Mouse (Mus musculus): ENCODE results near the gene Chrm3. TPM values are rescaled to one million over a fixed set of nuclear protein-coding genes. Genes with fewer than 3 reads are reported as not detected.

Chrm3 gene
- polyA plus RNA-seq, 2 experiments, result 0.98 to 1.8 TPM

GRCm38 (mm10) chr13:9881930-9882329 lies 478.7 kb downstream of the Chrm3 start:
- no peaks in the 10 kb centered on the region for H3K36me3 ChIP-seq (ENCODE audit: control insufficient read depth, insufficient read depth, low read length)
- H3K9me3 ChIP-seq (ENCODE audit: control insufficient read depth, low read length), result no peaks in the 10 kb centered on the region
- ATAC-seq (ENCODE audit: low FRiP score, low read depth) (no peak), DNase-seq (ENCODE audit: low spot score) (no peak)
- H3K27me3 ChIP-seq (ENCODE audit: control insufficient read depth, insufficient read depth, low read length), result no peaks in the 10 kb centered on the region
- TF ChIP-seq POLR2A (IDR thresholded peaks at IDR 0.05; ENCODE audit: borderline replicate concordance, extremely low read depth, insufficient read depth, insufficient read length), result no peak
- H3K4me2 ChIP-seq (replicated peaks; ENCODE audit: low read depth, low read length, severe bottlenecking), result no peak overlapping the region
- no peak overlapping the region for H3K9ac ChIP-seq (ENCODE audit: low read depth, low read length, severe bottlenecking)
- no peaks in the 10 kb centered on the region for H3K4me1 ChIP-seq (ENCODE audit: control insufficient read depth, insufficient read depth, low read length)
- no peak overlapping the region for H3K4me3 ChIP-seq (replicated peaks; ENCODE audit: low read length)
- no peak overlapping the region for H3K27ac ChIP-seq (replicated peaks; ENCODE audit: low read depth, low read length)
- 50% methylated on average over 4 of the region's 4 CpGs for WGBS

GRCm38 (mm10) chr13:9880401-9880800 lies 480.2 kb downstream of the Chrm3 start:
- Histone ChIP-seq H3K4me1 (ENCODE audit: control insufficient read depth, insufficient read depth, low read length) (no peaks in the 10 kb centered on the region), H3K27ac (replicated peaks; ENCODE audit: low read depth, low read length) (no peak overlapping the region), H3K4me2 (replicated peaks; ENCODE audit: low read depth, low read length, severe bottlenecking) (no peak overlapping the region), H3K9ac (ENCODE audit: low read depth, low read length, severe bottlenecking) (no peak overlapping the region), H3K36me3 (ENCODE audit: control insufficient read depth, insufficient read depth, low read length) (no peaks in the 10 kb centered on the region), H3K4me3 (replicated peaks; ENCODE audit: low read length) (no peak overlapping the region), H3K27me3 (ENCODE audit: control insufficient read depth, insufficient read depth, low read length) (no peaks in the 10 kb centered on the region), H3K9me3 (ENCODE audit: control insufficient read depth, low read length) (no peaks in the 10 kb centered on the region)
- WGBS, result 82% methylated on average over 4 of the region's 4 CpGs
- no peak for TF ChIP-seq POLR2A (IDR thresholded peaks at IDR 0.05; ENCODE audit: borderline replicate concordance, extremely low read depth, insufficient read depth, insufficient read length)
- ATAC-seq (ENCODE audit: low FRiP score, low read depth) (no peak), DNase-seq (ENCODE audit: low spot score) (no peak)

DNA sequence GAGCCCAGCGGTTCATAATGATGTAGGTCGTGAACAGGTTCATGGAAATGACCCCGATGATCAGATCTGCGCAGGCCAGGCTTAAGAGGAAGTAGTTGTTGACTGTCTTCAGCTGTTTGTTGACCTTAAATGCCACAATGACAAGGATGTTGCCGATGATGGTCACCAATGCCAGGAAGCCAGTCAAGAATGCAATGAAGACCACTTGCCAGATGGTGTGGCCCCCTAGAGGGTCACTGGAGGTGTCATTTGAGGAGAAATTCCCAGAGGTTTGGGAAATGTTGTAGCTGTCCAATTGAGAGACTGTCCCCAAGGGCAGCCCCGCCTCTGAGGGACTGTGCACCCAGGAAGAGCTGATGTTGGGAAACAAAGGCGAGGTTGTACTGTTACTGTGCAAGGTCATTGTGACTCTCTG lies 482.0 kb downstream of the Chrm3 start:
- H3K4me2 ChIP-seq (replicated peaks; ENCODE audit: low read depth, low read length, severe bottlenecking), result no peak overlapping the region
- ATAC-seq (ENCODE audit: low FRiP score, low read depth), result no peak
- no peak overlapping the region for H3K4me3 ChIP-seq (replicated peaks; ENCODE audit: low read length)
- no peaks in the 10 kb centered on the region for H3K36me3 ChIP-seq (ENCODE audit: control insufficient read depth, insufficient read depth, low read length)
- H3K27me3 ChIP-seq (ENCODE audit: control insufficient read depth, insufficient read depth, low read length), result no peaks in the 10 kb centered on the region
- no peak for TF ChIP-seq POLR2A (IDR thresholded peaks at IDR 0.05; ENCODE audit: borderline replicate concordance, extremely low read depth, insufficient read depth, insufficient read length)
- H3K9ac ChIP-seq (ENCODE audit: low read depth, low read length, severe bottlenecking), result no peak overlapping the region
- no peaks in the 10 kb centered on the region for H3K9me3 ChIP-seq (ENCODE audit: control insufficient read depth, low read length)
- 86% methylated on average over 7 of the region's 7 CpGs for WGBS
- no peak overlapping the region for H3K27ac ChIP-seq (replicated peaks; ENCODE audit: low read depth, low read length)
- DNase-seq (ENCODE audit: low spot score), result no peak
- no peaks in the 10 kb centered on the region for H3K4me1 ChIP-seq (ENCODE audit: control insufficient read depth, insufficient read depth, low read length)

- 82% methylated on average over 3 of the region's 3 CpGs for WGBS
- Histone ChIP-seq H3K9ac (ENCODE audit: low read depth, low read length, severe bottlenecking) (no peak overlapping the region), H3K27ac (replicated peaks; ENCODE audit: low read depth, low read length) (no peak overlapping the region), H3K4me3 (replicated peaks; ENCODE audit: low read length) (no peak overlapping the region), H3K27me3 (ENCODE audit: control insufficient read depth, insufficient read depth, low read length) (no peaks in the 10 kb centered on the region), H3K4me1 (ENCODE audit: control insufficient read depth, insufficient read depth, low read length) (no peaks in the 10 kb centered on the region), H3K4me2 (replicated peaks; ENCODE audit: low read depth, low read length, severe bottlenecking) (no peak overlapping the region), H3K9me3 (ENCODE audit: control insufficient read depth, low read length) (no peaks in the 10 kb centered on the region), H3K36me3 (ENCODE audit: control insufficient read depth, insufficient read depth, low read length) (no peaks in the 10 kb centered on the region)
- ATAC-seq (ENCODE audit: low FRiP score, low read depth) (no peak), DNase-seq (ENCODE audit: low spot score) (no peak)
- TF ChIP-seq POLR2A (IDR thresholded peaks at IDR 0.05; ENCODE audit: borderline replicate concordance, extremely low read depth, insufficient read depth, insufficient read length), result no peak
These were observed 487.3 kb downstream of the Chrm3 start for GRCm38 (mm10) chr13:9873377-9873776.

DNA sequence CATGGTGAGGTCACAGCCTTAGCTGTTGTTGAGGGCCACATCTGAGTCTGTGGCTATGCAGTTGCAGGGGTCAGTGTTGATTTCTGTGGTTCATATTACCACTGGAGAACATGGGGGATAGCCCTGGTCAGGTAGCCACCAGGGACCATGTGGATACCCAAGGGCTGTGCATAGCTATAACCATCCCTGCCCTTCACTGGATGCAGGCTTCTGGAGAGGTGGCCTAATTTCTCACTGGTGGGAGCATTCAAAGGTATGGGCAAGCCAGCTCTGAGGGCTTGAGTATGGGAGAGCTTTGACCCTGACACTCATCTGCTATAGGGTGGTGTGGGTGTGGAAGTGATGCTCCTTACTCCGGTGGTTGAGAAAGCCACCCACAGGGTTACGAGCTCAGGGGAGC lies 494.5 kb downstream of the Chrm3 start:
- no peak for ATAC-seq (ENCODE audit: low FRiP score, low read depth)
- H3K9me3 ChIP-seq (ENCODE audit: control insufficient read depth, low read length), result no peaks in the 10 kb centered on the region

DNA sequence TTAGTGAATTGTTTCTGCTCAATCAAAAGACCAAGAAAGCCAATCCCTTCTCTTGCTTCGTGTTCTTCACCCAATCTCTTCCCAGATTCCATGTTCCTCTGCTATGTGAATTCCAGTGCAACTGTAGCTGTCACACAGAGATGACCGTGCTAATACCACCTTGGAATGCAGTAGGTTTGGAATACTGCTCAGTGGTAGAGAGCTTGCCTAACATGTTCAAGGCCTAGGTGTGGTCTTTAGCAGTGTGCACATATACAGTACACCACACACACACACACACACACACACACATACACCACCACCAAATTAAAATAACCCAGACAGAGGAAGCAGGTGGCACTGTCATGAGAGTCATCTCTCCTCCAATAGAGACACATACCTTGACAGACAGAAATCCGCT lies 513.1 kb downstream of the Chrm3 start:
- H3K9ac ChIP-seq (ENCODE audit: low read depth, low read length, severe bottlenecking), result no peak overlapping the region
- H3K4me1 ChIP-seq (ENCODE audit: control insufficient read depth, insufficient read depth, low read length), result no peaks in the 10 kb centered on the region
- WGBS, result 80% methylated on average over 3 of the region's 3 CpGs
- ATAC-seq (ENCODE audit: low FRiP score, low read depth) (no peak), DNase-seq (ENCODE audit: low spot score) (no peak)
- H3K27me3 ChIP-seq (ENCODE audit: control insufficient read depth, insufficient read depth, low read length), result no peaks in the 10 kb centered on the region
- TF ChIP-seq POLR2A (IDR thresholded peaks at IDR 0.05; ENCODE audit: borderline replicate concordance, extremely low read depth, insufficient read depth, insufficient read length), result no peak
- no peak overlapping the region for H3K4me2 ChIP-seq (replicated peaks; ENCODE audit: low read depth, low read length, severe bottlenecking)
- no peak overlapping the region for H3K27ac ChIP-seq (replicated peaks; ENCODE audit: low read depth, low read length)
- no peaks in the 10 kb centered on the region for H3K9me3 ChIP-seq (ENCODE audit: control insufficient read depth, low read length)
- no peak overlapping the region for H3K4me3 ChIP-seq (replicated peaks; ENCODE audit: low read length)
- no peaks in the 10 kb centered on the region for H3K36me3 ChIP-seq (ENCODE audit: control insufficient read depth, insufficient read depth, low read length)

More for the DNA sequence above, 494.5 kb downstream of the Chrm3 start:
- H3K36me3 ChIP-seq (ENCODE audit: control insufficient read depth, insufficient read depth, low read length), result no peaks in the 10 kb centered on the region
- H3K4me1 ChIP-seq (ENCODE audit: control insufficient read depth, insufficient read depth, low read length), result no peaks in the 10 kb centered on the region
- no peaks in the 10 kb centered on the region for H3K27me3 ChIP-seq (ENCODE audit: control insufficient read depth, insufficient read depth, low read length)
- H3K9ac ChIP-seq (ENCODE audit: low read depth, low read length, severe bottlenecking), result no peak overlapping the region
- no peak overlapping the region for H3K4me2 ChIP-seq (replicated peaks; ENCODE audit: low read depth, low read length, severe bottlenecking)
- no peak for TF ChIP-seq POLR2A (IDR thresholded peaks at IDR 0.05; ENCODE audit: borderline replicate concordance, extremely low read depth, insufficient read depth, insufficient read length)
- WGBS, result 78% methylated on average over 2 of the region's 2 CpGs
- H3K4me3 ChIP-seq (replicated peaks; ENCODE audit: low read length), result no peak overlapping the region
- H3K27ac ChIP-seq (replicated peaks; ENCODE audit: low read depth, low read length), result no peak overlapping the region
- DNase-seq (ENCODE audit: low spot score), result no peak
